Mouse (Mus musculus) heart, postnatal 14 days (tissue): ENCODE results near the gene Polk. TPM values are rescaled to one million over a fixed set of nuclear protein-coding genes. Genes with fewer than 3 reads are reported as not detected.
A peak's percentile ranks its signal among the peaks of the same experiment; 100 is the strongest.

Experiments used
- DNase-seq, 2 experiments: peaks; one replicate each; pipeline ENCODE4 v3.0.0; 2021 to 2022
- intact Hi-C: fragments of 180-260 bp; cut with DNase I; formaldehyde crosslinking; loops from one replicate; pipeline ENCODE4 v1.15.1; 2025
- total RNA-seq, 2 experiments: library from RNA; stranded (reverse); gene quantifications; 2 replicates each; pipeline ENCODE4 v1.2.3; 2021

The Polk gene
- total RNA-seq, 2 experiments from 2014 or later: 5.5 to 6.4 TPM

GRCm38 (mm10) chr13:96532176-96532575 is 10.2 kb downstream of the Polk start:
- intact Hi-C loops: no loop called here
- no peak for DNase-seq

DNA sequence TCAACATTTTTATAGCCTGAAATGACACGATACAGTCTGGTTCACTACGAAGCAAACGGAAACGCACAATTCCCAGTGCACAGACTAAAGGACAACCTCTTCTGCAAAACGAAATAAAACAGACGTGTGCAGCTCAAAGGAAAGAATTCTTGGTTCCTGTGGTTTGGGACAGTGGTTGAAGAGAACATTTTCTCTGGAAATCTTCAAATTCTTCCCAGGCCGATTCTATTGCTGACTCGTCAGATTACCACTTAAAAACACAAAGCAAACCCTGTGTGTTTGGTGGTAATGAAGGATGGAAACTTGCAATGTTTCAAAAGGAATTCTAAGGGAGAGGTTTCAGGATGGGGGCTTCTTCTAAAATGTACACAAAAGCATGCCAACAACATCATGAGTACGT is 12.3 kb downstream of the Polk start:
- intact Hi-C loops: no loop called here
- no peak for DNase-seq

- intact Hi-C loops: no loop called here
- DNase-seq: no peak
These were observed 12.8 kb downstream of the Polk start for GRCm38 (mm10) chr13:96529542-96529941.

GRCm38 (mm10) chr13:96528776-96529175 is 13.6 kb downstream of the Polk start:
- intact Hi-C loops: no loop called here
- DNase-seq: no peak

DNA sequence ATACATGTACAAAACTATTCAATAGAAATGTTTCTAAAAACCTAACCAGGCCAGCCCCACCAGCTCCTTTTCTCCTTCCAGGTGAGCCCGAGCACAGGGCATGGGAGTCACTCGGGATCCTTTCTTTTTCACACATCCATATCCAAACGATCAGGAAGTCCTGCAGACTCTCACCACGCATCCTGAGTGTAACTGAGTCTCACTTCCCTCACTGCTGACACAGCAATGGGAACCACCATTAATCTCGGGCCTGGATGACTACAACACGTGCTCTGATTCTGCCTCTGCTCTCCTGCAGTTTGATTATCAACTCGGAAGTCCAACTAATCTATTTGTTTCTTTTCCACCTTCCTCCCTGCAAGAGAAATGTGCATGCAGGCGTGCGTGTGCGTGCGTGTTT is 14.5 kb downstream of the Polk start:
- no peak for DNase-seq
- intact Hi-C loops: no loop called here

GRCm38 (mm10) chr13:96527022-96527421 is 15.4 kb downstream of the Polk start:
- intact Hi-C loops: no loop called here
- no peak for DNase-seq

- intact Hi-C loops: no loop called here
- no peak for DNase-seq
These were observed 21.1 kb downstream of the Polk start for GRCm38 (mm10) chr13:96521294-96521693.

GRCm38 (mm10) chr13:96517335-96517734 is 25.0 kb downstream of the Polk start:
- no peak for DNase-seq
- intact Hi-C loops: no loop called here

DNA sequence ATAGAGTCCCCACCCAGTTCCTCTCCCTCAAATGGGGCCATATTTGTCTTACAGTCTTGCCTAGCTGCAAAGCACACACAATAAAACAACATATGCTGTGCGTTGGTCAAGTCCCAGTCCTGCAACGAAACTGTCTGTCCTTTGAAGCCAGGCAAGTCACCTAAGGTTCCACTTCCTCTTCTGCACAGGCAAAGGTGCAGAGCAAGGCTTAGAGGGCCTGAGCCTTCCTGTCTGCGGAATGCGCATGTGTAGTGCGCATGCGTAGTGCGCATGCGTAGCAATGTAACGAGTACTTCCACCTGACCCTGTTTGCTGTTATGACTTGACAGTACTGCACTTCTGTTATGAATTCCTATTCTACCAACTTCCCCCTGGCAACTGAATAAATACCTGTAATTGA is 26.1 kb downstream of the Polk start:
- DNase-seq: no peak

DNA sequence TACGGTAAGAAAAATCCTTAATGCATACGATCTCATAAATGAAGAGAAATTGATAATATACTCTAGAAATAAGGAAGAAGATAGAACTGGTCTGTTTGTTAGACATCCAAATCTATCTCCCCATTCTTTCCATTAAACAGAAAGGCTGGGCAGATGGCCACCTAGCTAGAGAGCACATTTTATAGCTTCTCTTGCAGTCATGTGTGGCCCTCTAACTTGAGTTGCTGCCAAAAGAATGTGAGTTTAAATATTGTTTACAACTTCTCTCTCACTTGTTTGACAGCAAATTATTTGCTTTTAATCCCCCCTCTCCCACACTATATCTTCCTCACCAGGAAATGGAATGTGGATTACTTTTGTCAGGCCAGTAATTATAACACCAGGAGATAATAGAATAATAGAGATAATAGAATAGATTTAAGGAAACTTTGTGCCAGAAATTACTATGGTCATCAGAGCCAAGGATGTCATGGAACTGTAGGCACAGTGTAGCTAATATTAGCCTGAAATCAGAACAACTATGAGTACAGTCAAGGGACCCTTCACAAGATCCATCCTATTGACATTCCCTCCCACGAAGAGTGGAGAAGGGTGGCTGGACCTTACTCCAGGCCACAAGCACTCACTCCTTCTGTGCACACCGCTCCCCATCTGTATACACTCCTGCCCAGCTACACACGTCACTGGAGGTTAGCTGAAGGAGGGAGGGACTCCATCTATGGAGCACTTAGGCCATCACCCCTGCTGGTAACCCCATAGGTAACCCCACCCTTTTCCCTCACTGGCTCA is 28.0 kb downstream of the Polk start:
- intact Hi-C loops: no loop called here

More for the DNA sequence above, 26.1 kb downstream of the Polk start:
- intact Hi-C loops: no loop called here

GRCm38 (mm10) chr13:96511893-96512292 is 30.5 kb downstream of the Polk start:
- DNase-seq: peak; percentile 14 to 21
- intact Hi-C loops: no loop called here

More for the DNA sequence above, 28.0 kb downstream of the Polk start:
- DNase-seq: no peak

- no peak for DNase-seq
- intact Hi-C loops: no loop called here
These were observed 31.1 kb downstream of the Polk start for GRCm38 (mm10) chr13:96511262-96511661.

DNA sequence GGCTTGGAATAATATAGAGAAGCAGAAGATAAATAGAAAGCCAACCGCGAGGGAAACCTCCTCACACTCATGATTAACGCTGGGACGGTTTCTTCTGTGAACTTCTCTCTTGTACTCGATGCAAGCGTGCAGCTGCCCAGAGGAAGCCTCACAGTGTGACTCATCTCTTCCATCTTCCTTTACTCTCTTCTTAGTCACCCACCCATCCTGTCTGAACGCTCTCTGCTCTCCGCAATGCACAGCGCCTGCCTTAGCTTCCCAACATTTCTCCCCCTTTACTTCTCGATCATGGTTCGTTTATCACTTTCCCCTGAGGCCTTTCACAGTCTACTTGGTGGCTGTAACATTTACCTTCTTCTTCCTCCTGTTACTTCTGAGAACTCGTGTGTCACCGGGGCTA is 31.7 kb downstream of the Polk start:
- intact Hi-C loops: no loop called here
- DNase-seq: peak; percentile 18 to 22

DNA sequence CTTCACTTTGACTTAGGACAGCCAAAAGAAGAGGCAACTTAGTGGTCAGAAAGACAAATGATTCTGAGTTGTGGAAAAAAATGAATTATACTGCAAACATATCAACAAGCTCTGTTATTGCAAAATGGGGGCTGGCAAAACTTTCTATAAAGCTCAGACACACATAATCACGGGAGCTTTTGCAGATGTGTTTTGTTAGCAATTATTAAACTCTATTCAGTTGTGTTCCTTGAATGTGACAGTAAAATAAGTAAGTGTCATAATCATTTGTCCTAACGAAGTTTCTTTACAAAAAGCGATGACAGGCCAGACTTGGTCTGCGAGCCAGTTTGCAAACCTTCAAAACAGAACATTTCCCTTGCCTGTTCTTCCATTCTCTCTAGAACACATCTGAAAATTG is 34.8 kb downstream of the Polk start:
- no peak for DNase-seq
- intact Hi-C loops: no loop called here

DNA sequence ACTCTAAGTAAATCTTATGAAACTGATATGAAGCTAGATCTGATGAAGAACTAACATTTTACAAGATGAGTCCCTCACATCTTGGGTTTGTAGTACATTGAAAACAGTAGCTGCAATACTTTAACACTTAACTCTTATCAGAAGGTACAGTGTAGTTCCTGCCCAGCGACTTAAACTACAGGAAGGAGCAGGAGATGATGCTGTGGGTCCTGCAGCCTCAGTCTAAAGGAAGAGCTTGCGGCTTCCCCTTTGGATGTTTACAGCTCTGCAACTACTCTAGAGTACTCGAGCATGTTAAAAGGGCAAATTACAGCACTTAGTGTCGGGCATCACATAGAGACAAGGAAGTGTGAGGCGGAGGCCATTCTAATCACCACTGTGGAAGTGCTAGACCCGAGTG is 36.1 kb downstream of the Polk start:
- intact Hi-C loops: no loop called here
- no peak for DNase-seq

DNA sequence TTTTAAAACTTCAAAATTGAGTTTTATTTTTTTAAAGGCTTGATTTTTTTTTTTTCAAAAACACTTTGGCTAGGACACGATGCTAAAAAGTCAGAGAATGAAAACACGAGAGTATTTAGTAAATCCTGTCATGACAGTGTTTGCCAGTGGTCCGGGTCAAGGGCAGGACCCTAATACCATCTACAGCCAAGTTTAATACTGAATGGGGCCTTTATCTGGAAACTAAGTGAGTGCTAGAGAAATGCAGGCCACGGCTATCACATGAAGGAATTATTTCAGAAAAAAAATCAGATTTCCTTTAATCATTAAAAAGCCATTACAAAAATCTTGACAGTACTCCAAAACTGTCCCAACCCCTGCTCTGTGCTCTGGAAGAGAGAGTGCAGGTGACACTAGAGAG is 36.7 kb downstream of the Polk start:
- intact Hi-C loops: no loop called here
- DNase-seq: no peak

DNA sequence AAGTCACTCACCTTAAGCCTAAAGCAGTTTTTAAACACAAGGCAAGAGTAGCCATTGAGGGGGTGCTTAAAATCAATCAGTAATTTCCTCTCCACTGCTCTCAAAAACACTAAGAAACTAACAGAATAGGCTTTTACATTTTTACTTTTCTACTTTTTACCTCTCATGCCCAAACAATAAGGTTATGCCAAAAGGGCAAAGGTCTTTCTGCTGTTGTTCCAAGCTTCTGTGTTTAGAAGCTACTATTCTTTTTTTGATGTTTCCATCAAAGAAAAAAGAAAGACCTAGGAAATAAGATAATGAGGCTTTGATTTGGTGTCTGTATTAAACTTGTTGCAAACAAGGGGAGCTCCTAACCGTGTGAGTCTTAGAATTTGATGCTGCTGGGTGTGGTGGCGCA is 42.5 kb downstream of the Polk start:
- DNase-seq: no peak
- intact Hi-C loops: loop anchor here (5.0 kb wide), 2 partner anchors 42 to 92 kb away; partner anchors contain the start of genes Col4a3bp and Polk

DNA sequence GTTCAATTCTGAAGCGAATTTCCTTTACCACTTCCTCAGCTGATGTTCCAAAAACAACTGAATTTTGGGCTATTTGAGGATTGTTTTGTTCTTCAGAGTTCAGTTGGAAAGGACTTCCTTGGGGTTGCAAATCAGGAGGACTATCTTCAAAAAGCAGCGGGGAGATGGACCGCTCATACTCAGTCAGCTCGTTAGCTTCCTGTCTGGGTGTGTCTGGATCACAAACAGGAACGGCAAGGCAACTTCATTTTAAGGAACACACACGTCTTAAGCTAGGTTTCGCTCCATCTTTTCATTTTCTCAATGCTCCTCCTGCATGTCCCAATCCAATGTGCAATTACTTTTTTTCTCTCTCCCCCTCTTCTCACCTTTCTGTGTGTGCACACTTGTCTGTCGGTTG is 45.7 kb downstream of the Polk start:
- DNase-seq: no peak
- intact Hi-C loops: loop anchor here (5.0 kb wide), 2 partner anchors 46 to 96 kb away; partner anchors contain the start of genes Col4a3bp and Polk

DNA sequence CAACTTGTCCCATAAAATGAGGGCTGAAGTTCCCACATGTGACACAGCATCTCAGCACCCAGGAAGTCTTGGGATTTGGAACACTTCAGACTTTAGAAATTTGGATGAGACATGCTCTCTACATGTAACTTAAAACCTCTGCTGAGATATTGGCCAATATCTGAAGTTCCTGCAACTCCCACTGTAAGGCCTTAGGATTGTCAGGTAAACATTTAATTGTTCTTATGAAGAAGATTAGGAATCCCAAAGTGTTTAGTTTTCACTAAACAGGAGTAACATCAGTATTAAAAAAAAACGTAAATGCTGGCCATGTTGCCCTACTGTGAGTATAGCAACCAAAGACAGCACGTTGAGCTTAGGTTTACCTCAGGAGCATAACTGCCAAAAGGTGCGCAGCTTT is 51.9 kb downstream of the Polk start, which contains the start of gene Gm17622:
TSS of gene Gm17622 (plus strand) at position 301 of the 400 bp plus-strand sequence.
- intact Hi-C loops: loop anchor here (5.0 kb wide), 1 partner anchor 53 kb away; no protein-coding TSS in a partner anchor
- no peak for DNase-seq

- DNase-seq: no peak
- intact Hi-C loops: no loop called here
These were observed 54.4 kb downstream of the Polk start for GRCm38 (mm10) chr13:96487968-96488367.

GRCm38 (mm10) chr13:96487230-96487629 is 55.1 kb downstream of the Polk start:
- no peak for DNase-seq
- intact Hi-C loops: no loop called here

- intact Hi-C loops: no loop called here
- no peak for DNase-seq
These were observed 63.4 kb downstream of the Polk start for GRCm38 (mm10) chr13:96478991-96479390.
